Mouse (Mus musculus): ENCODE data around the gene Tha1. TPM values are rescaled to one million over a fixed set of nuclear protein-coding genes. Genes with fewer than 3 reads are reported as not detected.

Gene Tha1
- total RNA-seq, 2 experiments from 2014 or later = 6.7 to 7.3 TPM

GRCm38 (mm10) chr11:117882208-117882607, 8.9 kb upstream of the Tha1 start:
- intact Hi-C loops (cut with DNase I) = no loop called here
- DNase-seq (ENCODE audit: low spot score) = no peak

GRCm38 (mm10) chr11:117881787-117882186, 8.5 kb upstream of the Tha1 start:
- no peak for DNase-seq (ENCODE audit: low spot score)
- intact Hi-C loops (cut with DNase I) = no loop called here

- intact Hi-C loops (cut with DNase I) = no loop called here
Measured at GRCm38 (mm10) chr11:117880977-117881358, 7.7 kb upstream of the Tha1 start.

GRCm38 (mm10) chr11:117880336-117880976, 7.2 kb upstream of the Tha1 start:
- DNase-seq (ENCODE audit: low spot score) = no peak
- intact Hi-C loops (cut with DNase I) = no loop called here

More at GRCm38 (mm10) chr11:117880977-117881358, 7.7 kb upstream of the Tha1 start:
- no peak for DNase-seq (ENCODE audit: low spot score)

- intact Hi-C loops (cut with DNase I) = no loop called here
- no peak for DNase-seq (ENCODE audit: low spot score)
Measured at GRCm38 (mm10) chr11:117879676-117880075, 6.4 kb upstream of the Tha1 start.

- intact Hi-C loops (cut with DNase I) = no loop called here
- no peak for DNase-seq (ENCODE audit: low spot score)
Measured at GRCm38 (mm10) chr11:117878892-117879291, 5.6 kb upstream of the Tha1 start.

GRCm38 (mm10) chr11:117877917-117878745, 4.8 kb upstream of the Tha1 start:
- DNase-seq (ENCODE audit: low spot score) = no peak

GRCm38 (mm10) chr11:117875681-117876080, 2.4 kb upstream of the Tha1 start:
- intact Hi-C loops (cut with DNase I) = no loop called here
- no peak for DNase-seq (ENCODE audit: low spot score)

More at GRCm38 (mm10) chr11:117877917-117878745, 4.8 kb upstream of the Tha1 start:
- intact Hi-C loops (cut with DNase I) = no loop called here

- intact Hi-C loops (cut with DNase I) = loop anchor here (5.0 kb wide), 1 partner anchor 98 kb away; the partner anchor contains the start of gene Socs3
Measured at GRCm38 (mm10) chr11:117874419-117874818, 1.1 kb upstream of the Tha1 start.

GRCm38 (mm10) chr11:117871911-117872584, 1.2 kb downstream of the Tha1 start:
- intact Hi-C loops (cut with DNase I) = loop anchor here (2.0 to 5.0 kb wide), 2 partner anchors 41 to 100 kb away; partner anchors contain the start of gene Socs3

More at GRCm38 (mm10) chr11:117874419-117874818, 1.1 kb upstream of the Tha1 start:
- no peak for DNase-seq (ENCODE audit: low spot score)

GRCm38 (mm10) chr11:117871376-117871775, 1.9 kb downstream of the Tha1 start:
- intact Hi-C loops (cut with DNase I) = loop anchor here (5.0 kb wide), 1 partner anchor 101 kb away; the partner anchor contains the start of gene Socs3
- no peak for DNase-seq (ENCODE audit: low spot score)

More at GRCm38 (mm10) chr11:117871911-117872584, 1.2 kb downstream of the Tha1 start:
- no peak for DNase-seq (ENCODE audit: low spot score)

- intact Hi-C loops (cut with DNase I) = loop anchor here (1.0 to 5.0 kb wide), 3 partner anchors 101 to 231 kb away; partner anchors contain the start of gene Socs3
- peak; percentile 47 for DNase-seq (ENCODE audit: low spot score)
Measured at GRCm38 (mm10) chr11:117870688-117871365, 2.5 kb downstream of the Tha1 start.

GRCm38 (mm10) chr11:117865988-117866387, 7.3 kb downstream of the Tha1 start:
- intact Hi-C loops (cut with DNase I) = loop anchor here (5.0 kb wide), 1 partner anchor 356 kb away; no protein-coding TSS in a partner anchor

GRCm38 (mm10) chr11:117864805-117865204, 8.5 kb downstream of the Tha1 start:
- no peak for DNase-seq (ENCODE audit: low spot score)
- intact Hi-C loops (cut with DNase I) = loop anchor here (5.0 kb wide), 1 partner anchor 357 kb away; no protein-coding TSS in a partner anchor

More at GRCm38 (mm10) chr11:117865988-117866387, 7.3 kb downstream of the Tha1 start:
- no peak for DNase-seq (ENCODE audit: low spot score)

GRCm38 (mm10) chr11:117863174-117863856, 10.0 kb downstream of the Tha1 start:
- intact Hi-C loops (cut with DNase I) = no loop called here
- no peak for DNase-seq (ENCODE audit: low spot score)

GRCm38 (mm10) chr11:117860601-117861000, 12.7 kb downstream of the Tha1 start, which contains the start of gene Tmem235:
Gene Tmem235, plus strand, starts transcription at chr11:117860752.
- intact Hi-C loops (cut with DNase I) = no loop called here
- no peak for DNase-seq (ENCODE audit: low spot score)

- DNase-seq (ENCODE audit: low spot score) = no peak
Measured at GRCm38 (mm10) chr11:117858392-117858791, 14.9 kb downstream of the Tha1 start.

GRCm38 (mm10) chr11:117857462-117857861, 15.8 kb downstream of the Tha1 start:
- intact Hi-C loops (cut with DNase I) = no loop called here
- DNase-seq (ENCODE audit: low spot score) = no peak

More at GRCm38 (mm10) chr11:117858392-117858791, 14.9 kb downstream of the Tha1 start:
- intact Hi-C loops (cut with DNase I) = no loop called here

- intact Hi-C loops (cut with DNase I) = no loop called here
- DNase-seq (ENCODE audit: low spot score) = no peak
Measured at GRCm38 (mm10) chr11:117855975-117856374, 17.3 kb downstream of the Tha1 start.
